Mouse (Mus musculus) erythroblast, embryonic 14.5 days (primary cell): ENCODE data around the gene 4930590J08Rik.

ENCODE experiments used
- GATA1 ChIP-seq: IDR thresholded peaks from 2 replicates; pipeline ENCODE4 v1.6.1; 2012; ENCODE audit warnings: low read length, inconsistent platforms, mixed read lengths
- TAL1 ChIP-seq: IDR thresholded peaks from 3 replicates; pipeline ENCODE4 v1.6.1; 2012; ENCODE audit warnings: low read length, inconsistent platforms, mixed read lengths

GRCm38 (mm10) chr6:91960028-91960811, 57.6 kb downstream of the 4930590J08Rik start:
- no peak for TF ChIP-seq TAL1
- no peak for TF ChIP-seq GATA1
